Mouse (Mus musculus) 3T3-L1 (cell line): ENCODE measurements around the gene Acoxl.
A peak's percentile ranks its signal among the peaks of the same experiment; 100 is the strongest.
"Not testable (repeated sequence)": the region's sequence is repeated elsewhere in the genome, so short reads cannot be mapped to it uniquely, and the experiment has no call there.

ENCODE experiments used
- DNase-seq: peaks from one replicate; pipeline ENCODE4 v3.0.0-alpha.2; 2015; ENCODE audit warnings: low read depth, low spot score

Acoxl gene

DNA sequence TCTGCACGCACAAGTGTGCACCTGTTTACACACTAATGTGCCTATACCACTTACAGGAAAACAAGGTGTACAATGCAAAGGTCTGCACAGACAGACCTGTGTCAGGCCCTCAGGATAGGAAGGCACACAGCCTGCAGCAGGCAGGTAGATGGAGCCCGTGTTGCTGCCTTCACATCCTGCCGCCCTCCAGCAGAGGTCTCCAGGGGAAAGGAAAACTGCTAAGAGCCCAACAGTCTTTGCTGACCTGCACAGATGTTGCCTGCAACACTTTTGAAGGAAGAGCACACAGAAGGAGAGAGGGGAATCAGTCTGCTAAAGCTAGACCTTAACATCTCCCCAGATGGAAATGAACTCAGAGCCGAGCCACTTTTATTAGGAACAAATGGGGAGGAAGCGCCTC, 240.2 kb downstream of the Acoxl start:
- DNase-seq = peak; percentile 42

DNA sequence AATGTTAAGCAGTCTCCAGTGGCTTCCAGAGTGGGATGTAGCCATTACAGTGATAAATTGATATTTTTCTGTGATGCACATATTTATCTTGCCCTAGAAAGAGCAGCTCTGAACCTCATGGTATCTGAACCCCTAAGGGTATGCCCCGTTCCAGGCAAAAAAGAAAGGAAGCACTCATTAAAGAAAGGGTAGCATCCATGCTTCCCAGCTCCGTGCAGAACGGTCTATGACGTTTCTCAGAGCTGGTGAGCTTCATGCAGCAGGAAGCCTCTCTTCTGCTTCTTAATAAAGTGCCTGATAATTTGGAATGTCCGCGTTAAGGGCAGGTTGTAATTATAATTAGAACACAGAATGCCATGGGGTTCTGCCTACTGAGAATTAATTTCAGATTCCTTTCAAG, 240.6 kb downstream of the Acoxl start:
- DNase-seq = no peak

DNA sequence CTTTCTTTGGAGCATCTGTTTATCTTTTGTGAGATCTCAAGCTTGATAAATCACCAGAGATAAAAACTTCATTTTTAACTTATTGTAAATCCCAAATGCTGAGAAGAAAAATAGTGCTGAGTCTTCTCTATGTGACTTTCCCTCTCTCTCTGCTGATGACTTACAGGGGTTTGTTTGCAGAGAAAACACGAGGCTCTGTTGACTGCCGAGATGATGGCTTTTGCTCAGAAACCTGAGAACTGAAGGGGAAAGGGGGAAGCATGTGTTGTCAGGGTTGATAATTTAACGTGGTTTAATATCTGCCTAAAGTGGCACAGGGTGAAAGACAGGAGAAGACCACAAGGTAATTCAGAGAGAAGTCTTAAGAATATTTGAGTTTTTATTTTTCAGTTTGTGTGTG, 245.2 kb downstream of the Acoxl start:
- DNase-seq = no peak

DNA sequence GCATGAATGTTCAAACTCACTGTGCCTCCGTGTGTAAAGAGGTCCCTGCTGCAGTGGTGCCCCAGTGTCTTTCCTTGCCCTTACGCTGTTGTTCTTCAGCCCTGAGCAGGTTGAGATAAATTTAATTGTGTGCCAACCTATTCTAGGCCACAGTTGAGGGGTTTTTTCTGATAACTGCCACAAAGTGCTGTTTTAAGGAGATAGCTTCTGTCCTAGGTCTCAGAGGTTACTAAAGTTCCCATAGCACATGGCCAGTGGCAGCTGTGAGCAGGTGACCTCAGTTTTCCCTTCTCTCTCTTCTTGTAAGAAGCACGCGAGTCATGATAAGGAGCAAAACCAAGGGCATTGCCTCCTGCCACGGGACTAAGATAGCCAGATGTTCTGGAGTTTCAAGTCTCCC, 245.9 kb downstream of the Acoxl start:
- DNase-seq = no peak

DNA sequence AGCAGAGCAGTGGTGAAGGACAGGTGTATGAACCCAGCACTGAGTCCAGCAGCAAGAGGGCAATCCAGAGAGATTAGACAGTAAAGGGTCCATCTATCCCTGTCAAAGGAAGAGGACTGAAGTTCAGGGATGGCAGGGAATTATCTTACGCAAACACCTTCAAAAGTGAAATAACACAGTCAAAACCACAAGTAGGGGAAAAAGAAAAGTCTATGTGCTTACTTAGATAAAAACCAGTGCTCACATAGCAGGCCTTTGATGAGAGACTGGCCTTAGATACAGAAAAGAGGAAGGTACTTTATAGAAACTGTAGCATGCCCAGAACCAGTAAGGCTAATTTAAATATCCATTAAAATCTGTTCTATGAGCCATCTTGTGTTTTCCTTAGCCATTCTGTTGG, 246.8 kb downstream of the Acoxl start:
- no peak for DNase-seq

DNA sequence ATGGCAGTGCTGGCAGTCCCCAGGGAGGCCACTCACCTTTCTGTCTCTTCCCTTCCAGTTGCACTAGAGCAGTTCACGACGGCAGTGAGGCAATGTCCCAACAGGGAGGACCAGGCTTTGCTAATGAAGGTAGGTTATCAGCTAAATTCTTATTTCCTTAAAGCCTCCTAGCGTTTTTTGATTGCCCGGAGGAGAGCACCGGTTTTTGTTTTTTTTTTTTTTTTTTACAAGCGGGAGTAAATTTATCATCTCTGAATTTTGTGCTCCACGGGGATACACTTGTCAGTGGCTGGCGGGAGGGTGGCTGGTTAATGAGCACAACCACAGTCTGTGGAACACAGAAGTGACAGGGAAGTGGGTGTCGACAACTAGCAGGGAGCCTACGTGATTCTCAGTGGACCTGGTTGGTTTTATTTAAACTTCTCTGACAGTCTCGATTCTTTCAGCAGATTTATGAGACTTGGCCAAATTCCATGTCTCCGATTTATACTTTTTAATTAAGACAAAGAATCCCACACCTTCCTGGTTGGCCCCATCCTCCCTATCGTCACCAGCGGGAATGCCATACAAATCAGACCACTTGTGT, 247.7 kb downstream of the Acoxl start:
- DNase-seq = no peak

DNA sequence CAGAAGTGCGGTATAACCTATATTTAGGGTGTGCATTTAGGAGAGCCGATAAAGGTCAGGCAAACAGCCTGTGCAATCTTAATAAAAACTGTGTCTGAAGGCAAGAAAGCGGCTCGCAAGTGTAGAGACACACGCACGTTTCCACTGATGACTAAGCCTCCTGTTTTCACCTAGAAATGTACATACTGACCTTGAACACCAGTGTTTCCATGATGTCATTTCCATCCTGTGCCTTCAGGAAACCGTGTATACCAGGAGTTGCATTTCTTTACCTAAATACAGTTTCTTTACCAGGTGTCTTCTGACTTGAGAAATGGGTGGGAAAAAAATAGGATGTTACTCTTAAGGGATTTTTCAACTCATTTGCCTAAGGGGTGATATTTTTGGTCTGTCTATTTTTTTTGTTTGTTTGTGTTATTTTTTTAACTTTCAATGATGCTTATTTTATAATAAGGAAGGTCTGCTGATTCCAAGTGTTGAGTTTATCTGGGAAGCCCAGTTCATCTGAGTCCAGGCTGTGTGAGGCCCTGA, 248.4 kb downstream of the Acoxl start:
- DNase-seq = no peak

DNA sequence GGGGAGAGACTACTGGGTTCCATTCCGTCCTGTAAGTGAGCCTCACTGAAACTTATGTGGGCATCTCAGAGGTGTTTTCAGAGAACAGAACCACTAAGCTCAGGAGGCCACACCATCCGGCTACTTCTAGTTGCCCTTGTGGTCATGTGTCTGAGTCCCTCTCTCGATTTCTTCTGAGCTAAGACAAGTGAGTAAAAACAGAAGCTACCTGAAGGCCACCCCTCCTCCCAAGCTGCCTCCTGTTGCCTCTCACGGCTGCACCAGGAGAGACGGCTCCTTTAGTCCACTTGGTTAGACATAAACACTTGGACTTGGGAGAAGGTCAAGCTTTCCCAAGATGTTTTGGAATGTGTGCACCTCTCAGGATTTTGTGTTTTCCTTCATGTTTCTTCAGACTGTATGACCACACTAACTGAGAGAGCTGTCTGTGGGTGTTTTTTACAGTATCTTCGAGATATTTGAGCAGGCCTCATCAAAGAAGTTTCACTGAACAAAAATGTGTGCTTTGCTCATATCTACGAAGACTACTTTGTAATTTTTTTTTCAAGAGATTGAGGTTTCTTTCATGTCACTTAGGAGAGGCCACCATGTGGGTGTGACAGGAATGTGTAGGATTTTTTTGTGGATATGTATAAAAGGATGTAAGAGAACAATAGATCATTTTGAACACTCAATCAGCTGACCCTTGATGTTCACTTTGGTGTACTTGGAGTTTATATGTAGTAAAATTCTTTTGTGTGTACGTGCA, 249.3 kb downstream of the Acoxl start:
- DNase-seq = no peak

DNA sequence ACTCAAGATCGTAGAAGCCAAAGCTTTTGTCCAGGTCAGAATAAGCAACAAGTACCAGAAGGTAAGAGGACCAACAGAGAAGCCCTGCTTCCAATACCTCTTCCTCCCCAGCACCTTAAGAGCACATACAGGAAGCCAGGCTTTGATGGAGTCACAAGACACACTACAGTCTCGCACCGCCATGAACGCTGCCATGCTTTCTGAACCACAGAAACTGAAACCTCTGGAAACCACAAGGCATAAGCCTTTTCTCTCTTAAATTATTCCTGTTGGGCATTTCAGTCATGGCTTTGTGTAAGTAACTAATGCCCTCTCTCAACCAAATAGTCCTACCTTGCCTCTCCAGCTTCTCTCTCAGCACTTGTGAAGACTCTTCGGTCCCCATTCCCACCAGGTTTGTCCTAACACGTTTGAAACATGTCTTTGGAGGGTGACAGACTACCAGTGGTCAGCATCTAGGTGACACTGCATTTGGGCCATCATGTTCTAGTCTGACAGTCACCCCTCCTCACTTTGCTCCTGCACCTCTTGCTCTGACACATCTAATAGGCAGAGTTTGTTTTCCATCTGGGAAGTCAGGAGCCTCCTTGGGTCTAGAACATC, 251.7 kb downstream of the Acoxl start:
- no peak for DNase-seq

DNA sequence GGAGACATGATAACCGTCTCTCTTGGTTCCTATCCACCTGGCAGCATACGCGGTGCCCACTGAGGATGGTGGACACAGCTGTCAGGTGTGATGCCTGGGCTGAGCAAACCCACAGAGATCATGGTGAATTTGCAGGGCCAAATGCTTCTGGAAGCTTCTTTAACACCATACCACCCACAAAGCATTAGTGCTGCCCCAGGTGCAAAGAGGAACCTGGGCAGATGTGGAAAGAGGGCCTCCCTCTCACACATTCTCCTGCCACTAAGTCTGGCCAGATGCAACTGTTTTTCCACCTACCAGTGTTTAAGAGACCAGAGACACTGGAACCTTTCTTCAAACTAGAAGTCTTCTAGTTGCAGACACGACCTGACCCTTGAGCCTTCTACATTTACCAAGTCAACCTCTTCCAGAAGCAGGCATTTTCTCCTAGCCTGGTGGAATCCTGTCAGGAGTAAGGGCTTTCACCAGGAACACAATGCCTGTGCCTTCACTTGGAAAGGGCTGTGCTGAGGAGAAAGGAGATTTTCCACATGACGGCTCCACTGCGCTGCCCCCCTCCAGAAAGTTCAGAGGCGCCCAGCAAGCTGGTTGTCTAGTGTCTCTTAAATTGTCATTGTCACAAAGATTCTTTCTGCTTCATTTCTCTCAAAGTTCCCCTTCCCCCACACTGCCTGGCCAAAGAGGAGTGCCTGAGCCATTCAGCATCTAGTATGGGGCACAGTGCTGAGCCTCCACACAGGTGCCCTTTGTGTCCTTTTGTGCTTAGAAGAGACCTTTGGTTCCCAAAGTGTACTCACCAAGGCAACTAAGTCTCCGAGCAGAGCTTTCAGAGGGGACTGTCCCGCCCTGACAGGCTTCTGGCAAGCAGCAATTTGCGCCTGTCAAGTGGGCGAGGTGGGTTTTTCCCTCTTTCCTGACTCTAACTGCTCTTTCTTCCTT, 253.0 kb downstream of the Acoxl start:
- DNase-seq = no peak

DNA sequence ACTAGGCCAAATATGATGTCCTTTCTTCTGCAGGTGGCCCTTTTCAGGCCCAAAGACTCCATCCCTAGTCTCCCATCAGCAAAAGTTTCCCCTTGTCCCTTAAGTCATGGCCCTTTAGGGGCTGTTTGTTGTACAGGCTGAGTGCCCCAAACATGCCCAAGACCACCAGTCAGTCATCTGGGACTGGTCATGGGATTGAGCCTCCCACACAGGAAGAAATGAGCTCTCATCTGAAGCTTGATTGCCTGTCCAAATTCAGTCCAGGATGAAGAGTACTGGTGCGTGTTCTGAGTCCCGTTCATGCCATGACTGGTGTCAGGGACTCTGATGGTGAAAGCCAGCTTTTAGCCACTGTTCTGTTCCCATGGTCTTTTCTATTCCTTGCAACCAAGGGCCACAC, 253.8 kb downstream of the Acoxl start:
- DNase-seq = no peak

DNA sequence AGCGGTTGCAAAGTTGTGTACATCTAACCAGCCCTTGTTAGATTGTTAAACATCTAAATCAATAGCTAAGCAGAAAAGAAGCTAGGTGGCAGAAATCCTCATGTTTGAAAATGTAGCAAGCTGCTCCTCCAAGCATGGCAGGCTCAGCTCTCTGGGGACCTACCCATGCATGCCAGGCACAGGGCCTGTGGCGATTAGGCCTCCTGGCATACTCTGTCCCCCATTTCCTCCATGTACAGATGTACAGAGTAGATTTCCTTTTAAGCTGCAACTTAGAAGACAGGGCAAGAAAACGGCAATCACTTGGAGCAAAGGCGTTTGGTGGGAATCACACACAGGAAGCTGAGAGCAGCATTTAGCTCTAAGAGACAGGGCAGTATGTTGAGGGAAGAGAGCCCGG, 255.5 kb downstream of the Acoxl start:
- no peak for DNase-seq

DNA sequence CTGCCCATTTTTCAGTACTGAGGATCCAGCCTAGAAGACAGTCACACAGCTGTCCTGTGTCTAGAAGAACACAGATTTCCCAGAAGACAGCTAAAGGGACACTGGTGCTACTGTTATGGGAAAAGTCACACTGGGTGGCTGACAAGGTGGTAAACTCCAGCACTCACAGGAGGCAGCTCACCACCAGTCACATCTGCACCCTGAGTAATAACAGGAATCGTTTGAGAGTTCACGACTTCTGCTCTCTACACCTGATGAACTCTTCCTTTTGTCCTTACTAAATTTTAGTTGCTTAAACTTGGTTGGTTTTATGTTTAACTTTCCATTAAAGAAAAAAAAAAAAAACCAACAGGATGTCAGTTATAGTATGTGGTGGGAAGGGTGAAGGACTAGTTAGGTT, 255.9 kb downstream of the Acoxl start:
- DNase-seq = no peak

DNA sequence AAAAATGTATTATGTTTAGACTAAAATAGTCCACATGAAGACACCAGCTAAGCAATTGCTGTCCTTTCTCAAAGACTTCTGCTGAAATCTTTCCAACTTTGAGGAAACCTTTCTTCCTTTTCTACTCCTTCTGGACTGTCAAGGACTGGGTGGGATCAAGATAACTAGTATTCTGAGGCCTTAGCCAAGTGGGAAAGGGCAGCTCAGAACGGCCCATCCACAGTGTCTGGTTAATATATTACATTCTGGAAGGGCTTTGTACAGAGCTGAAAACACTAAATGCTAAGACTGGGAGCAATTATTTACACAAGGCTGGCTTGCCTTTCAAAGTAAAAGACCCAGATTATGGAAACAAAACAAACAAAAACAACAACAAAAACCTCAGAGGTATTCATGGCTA, 256.6 kb downstream of the Acoxl start:
- DNase-seq = no peak

DNA sequence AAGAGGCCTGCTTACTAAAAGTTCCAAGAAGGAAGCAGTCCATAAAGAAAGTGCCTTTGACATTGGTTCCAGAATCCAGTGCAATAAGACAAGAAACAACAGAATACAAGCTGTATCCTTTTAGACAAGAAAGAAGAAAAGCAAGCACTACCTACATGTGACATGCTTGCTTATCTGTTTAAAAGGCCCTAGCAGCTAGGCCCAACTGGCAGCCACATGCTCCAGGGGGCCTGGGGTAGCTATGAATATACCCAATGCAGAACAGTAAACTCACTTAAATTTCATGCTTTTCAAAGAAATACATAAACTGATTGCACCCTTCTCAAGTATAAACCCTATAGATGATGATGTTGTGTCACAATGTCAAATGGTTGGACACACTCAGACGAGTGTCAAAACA, 257.4 kb downstream of the Acoxl start:
- no peak for DNase-seq

DNA sequence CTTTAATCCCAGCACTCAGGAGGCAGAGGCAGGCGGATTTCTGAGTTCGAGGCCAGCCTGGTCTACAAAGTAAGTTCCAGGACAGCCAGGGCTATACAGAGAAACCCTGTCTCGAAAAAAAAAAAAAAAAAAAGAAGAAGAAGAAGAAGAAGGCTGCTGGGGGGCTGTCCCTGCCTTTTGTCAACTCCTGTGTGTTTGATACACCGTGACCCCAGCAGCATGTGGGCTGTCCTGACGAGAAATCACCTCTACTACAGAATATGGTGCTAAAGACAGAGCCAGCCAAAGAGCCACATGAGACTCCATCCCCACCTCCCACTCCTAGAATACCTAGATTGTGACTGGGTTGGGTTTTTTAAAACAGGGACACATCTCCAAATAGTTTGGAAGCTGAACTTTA, 259.4 kb downstream of the Acoxl start:
- not testable (repeated sequence) for DNase-seq

DNA sequence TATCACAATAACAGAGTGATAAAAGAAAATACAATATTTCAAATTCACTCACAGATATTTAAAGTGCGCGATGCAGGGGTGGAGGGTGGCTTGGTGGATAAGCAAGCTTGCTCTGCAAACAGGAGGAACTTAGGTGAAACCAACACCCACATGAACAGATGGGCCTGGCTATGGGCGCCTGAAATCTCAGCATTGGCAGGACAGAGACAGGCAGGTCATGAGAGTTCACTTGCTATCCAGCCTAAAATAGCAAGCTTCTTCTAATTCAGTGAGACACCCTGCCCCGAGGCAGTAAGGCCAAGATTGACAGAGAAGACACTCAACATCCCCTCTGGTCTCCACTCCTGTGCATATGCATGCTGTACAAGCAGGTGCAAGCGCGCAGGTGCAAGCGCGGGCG, 263.4 kb downstream of the Acoxl start:
- DNase-seq = no peak

DNA sequence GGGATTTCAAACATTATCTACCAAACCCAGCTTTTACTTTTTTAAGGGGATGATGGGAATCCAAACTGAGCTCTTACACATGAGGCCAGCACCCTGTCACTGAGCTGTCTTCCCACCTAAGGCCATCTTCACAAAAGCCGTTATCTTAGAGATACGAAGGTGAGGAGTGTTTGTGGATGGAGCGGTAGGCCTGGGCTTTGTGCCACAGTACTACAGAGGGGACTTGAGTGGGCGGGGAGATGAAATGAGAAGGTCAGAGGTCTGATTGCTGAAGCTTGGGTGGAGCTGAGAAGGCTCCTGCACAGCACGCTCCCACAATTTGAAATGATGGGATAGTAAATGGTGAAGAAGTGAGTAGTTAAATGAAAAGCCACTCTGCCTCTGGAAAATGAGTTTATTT, 266.1 kb downstream of the Acoxl start:
- DNase-seq = no peak

DNA sequence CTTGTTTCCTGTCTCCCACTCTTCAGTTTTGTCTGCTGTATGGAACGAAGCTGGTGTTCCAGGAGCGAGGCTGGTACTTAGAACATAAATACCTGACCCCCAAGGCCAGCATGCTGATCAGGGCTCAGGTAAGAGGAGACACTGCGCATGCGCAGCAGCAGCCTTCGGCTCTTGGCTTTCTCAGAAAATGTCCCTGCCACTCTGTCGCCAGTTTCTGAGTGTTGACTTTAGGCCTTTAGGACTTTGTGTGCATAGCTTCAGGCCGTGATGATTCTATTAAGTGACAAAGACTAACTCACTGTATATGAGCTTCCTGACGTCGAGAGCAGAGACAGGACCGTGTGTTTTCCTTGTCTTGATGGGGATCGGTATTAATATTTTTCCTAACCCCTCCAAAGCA, 267.0 kb downstream of the Acoxl start:
- no peak for DNase-seq

DNA sequence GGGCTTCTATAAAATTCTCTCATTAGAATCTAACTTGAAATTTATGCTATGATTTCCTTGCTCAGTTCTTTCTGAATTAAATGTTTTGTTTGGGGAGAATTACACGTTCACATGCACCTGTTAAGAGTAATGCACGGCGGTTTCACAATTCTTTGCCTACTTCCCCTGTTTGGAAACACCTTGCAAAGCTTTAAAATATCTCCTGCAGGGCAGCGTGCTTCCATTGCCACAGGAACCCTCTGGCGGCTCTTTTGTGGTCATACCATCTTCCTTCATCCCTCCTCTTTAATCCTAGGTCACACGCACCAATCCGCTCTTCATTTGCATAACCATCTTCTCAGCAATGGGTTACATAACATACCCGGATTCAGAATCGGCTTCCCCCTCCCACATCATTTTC, 272.9 kb downstream of the Acoxl start:
- no peak for DNase-seq

DNA sequence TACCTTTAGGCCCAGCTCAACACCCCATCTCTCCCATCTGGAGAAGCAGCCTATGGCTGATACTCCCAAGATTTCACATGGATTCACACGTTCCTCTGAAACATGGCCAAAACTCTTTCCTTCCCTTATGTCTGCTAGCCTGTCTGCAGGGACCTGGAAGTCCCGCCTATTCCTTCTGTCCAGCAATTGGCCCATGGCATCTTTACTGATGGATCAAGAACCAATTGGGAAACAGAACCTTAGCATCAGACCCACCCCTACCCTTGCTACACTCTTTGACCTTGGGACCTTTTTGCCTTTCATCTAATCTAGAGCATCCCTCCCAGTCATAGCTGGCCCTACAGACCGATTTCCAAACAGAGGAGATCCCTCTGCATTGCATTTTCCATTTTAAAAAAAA, 275.9 kb downstream of the Acoxl start:
- DNase-seq = no peak

DNA sequence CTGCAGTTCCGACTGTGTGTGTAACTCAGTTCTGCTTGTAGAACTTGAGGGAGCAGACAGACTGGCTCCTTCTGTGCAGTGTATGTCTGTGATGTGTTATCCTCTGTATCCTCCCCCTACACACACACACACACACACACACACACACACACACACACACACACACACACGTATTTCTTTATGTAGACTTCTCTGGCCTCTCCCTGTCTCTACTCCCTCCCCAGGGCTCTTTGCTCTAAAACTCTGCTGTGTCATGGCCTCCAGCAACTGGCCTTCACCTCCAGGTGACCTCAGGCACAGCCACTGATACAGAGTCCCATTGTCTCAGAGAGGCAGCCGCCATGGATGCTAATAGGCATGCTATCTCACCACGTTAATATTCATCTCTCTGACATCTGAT, 276.9 kb downstream of the Acoxl start:
- DNase-seq = no peak
